Mouse (Mus musculus) hindbrain, embryonic 16.5 days (tissue): Measurements from ENCODE around the gene Recql. TPM values are rescaled to one million over a fixed set of nuclear protein-coding genes. Genes with fewer than 3 reads are reported as not detected.

ENCODE experiments used
- ATAC-seq: fragments of 200-750 bp; cut with Nextera tagmentation; 2 replicates; pipeline ENCODE4 v1.8.0; 2017; ENCODE audit warnings: moderate TSS enrichment, moderate library complexity
- H3K27ac ChIP-seq: fragments of 300-500 bp; sonication (generic); 2 replicates; pipeline ENCODE4 v1.5.1; 2014; ENCODE audit warnings: low read depth, mild to moderate bottlenecking, control low read depth, low read length, moderate library complexity
- H3K27me3 ChIP-seq: fragments of 300-500 bp; sonication (generic); replicated peaks from 2 replicates; pipeline ENCODE4 v1.6.1; 2014; ENCODE audit warnings: low read length; ENCODE audit not compliant: control insufficient read depth, insufficient read depth
- H3K36me3 ChIP-seq: fragments of 300-500 bp; sonication (generic); 2 replicates; pipeline ENCODE4 v1.6.1; 2014; ENCODE audit warnings: mild to moderate bottlenecking, low read length, moderate library complexity, mixed read lengths; ENCODE audit not compliant: control insufficient read depth, insufficient read depth
- H3K4me1 ChIP-seq: fragments of 300-500 bp; sonication (generic); 2 replicates; pipeline ENCODE4 v1.6.1; 2014; ENCODE audit warnings: low read depth, low read length; ENCODE audit not compliant: control insufficient read depth, insufficient read depth
- H3K4me2 ChIP-seq: fragments of 300-500 bp; sonication (generic); 2 replicates; pipeline ENCODE4 v1.6.1; 2014; ENCODE audit warnings: mild to moderate bottlenecking, low read length, control low read depth, moderate library complexity
- H3K4me3 ChIP-seq: fragments of 300-500 bp; sonication (generic); 2 replicates; pipeline ENCODE4 v1.5.1; 2014; ENCODE audit warnings: mild to moderate bottlenecking, low read length, control low read depth, moderate library complexity
- H3K9ac ChIP-seq: fragments of 300-500 bp; sonication (generic); 2 replicates; pipeline ENCODE4 v1.6.1; 2014; ENCODE audit warnings: low read depth, mild to moderate bottlenecking, control low read depth, low read length, moderate library complexity
- H3K9me3 ChIP-seq: fragments of 300-500 bp; sonication (generic); 2 replicates; pipeline ENCODE4 v1.6.1; 2014; ENCODE audit warnings: mild to moderate bottlenecking, low read length, moderate library complexity; ENCODE audit not compliant: control insufficient read depth
- WGBS: fragments of 180-500 bp; shearing (Covaris S2); extraction: QIAGEN DNeasy Blood & Tissue Kit; methylation state at CpG from one replicate; pipeline ENCODE4 v1.1.7; 2014; 5-methylcytosine and 5-hydroxymethylcytosine counted together
- polyA plus RNA-seq: library from polyadenylated mRNA; unstranded; fragments of >200 nt; fragmentation: Nextera tagmentation; extraction: Ambion mirVana; gene quantifications from 2 replicates; pipeline ENCODE4 v1.2.1, GENCODE M21; 2015

Gene Recql
- polyA plus RNA-seq, 1 experiment from 2014 or later: 19.5 TPM

- 60% methylated on average over 12 of the region's 12 CpGs for WGBS
- no peak for ATAC-seq
- H3K9me3 ChIP-seq: no peaks in the 10 kb centered on the region
- peaks cover 6% of the 10 kb centered on the region for H3K4me1 ChIP-seq
- peak overlapping the region; percentile 84 for H3K4me3 ChIP-seq
- peak overlapping the region; percentile 83; the same call in 1 of the 2 replicates for H3K9ac ChIP-seq
- H3K36me3 ChIP-seq: peaks cover 15% of the 10 kb centered on the region; the same call in 1 of the 2 replicates
- peak overlapping the region; percentile 59 for H3K4me2 ChIP-seq
- no peak overlapping the region; the same call in 1 of the 2 replicates for H3K27ac ChIP-seq
- no peaks in the 10 kb centered on the region for H3K27me3 ChIP-seq
Observed at GRCm38 (mm10) chr6:142346181-142347110, 40.4 kb downstream of the Recql start.

- ATAC-seq: peak; percentile 97
- Histone ChIP-seq H3K27me3 (no peaks in the 10 kb centered on the region), H3K9ac (peak within 1 kb of the TSS; percentile 83), H3K4me2 (peak within 1 kb of the TSS; percentile 66), H3K36me3 (peaks cover 13% of the 10 kb centered on the region; the same call in 1 of the 2 replicates), H3K4me3 (peak within 1 kb of the TSS; percentile 84), H3K27ac (peak within 1 kb of the TSS; percentile 89), H3K9me3 (no peaks in the 10 kb centered on the region), H3K4me1 (peaks cover 6% of the 10 kb centered on the region)
- under 1% methylated on average over 48 of the region's 48 CpGs for WGBS
Observed at GRCm38 (mm10) chr6:142345440-142346038, 41.3 kb downstream of the Recql start, which contains the start of gene Pyroxd1. Pyroxd1 (plus strand) TSS chr6:142345654.

GRCm38 (mm10) chr6:142343561-142343960 is 43.3 kb downstream of the Recql start:
- no peak overlapping the region for H3K4me2 ChIP-seq
- H3K4me1 ChIP-seq: peaks cover 6% of the 10 kb centered on the region
- H3K27ac ChIP-seq: no peak overlapping the region
- no peaks in the 10 kb centered on the region for H3K9me3 ChIP-seq
- H3K36me3 ChIP-seq: 0 out of 2 replicates have a peak, but pooled peaks cover under 1% of the 10 kb centered on the region
- WGBS: 75% methylated on average over 2 of the region's 2 CpGs
- no peak overlapping the region for H3K4me3 ChIP-seq
- no peak overlapping the region for H3K9ac ChIP-seq
- ATAC-seq: no peak
- no peaks in the 10 kb centered on the region for H3K27me3 ChIP-seq

- Histone ChIP-seq H3K4me3 (no peak overlapping the region), H3K9me3 (no peaks in the 10 kb centered on the region), H3K27me3 (no peaks in the 10 kb centered on the region), H3K36me3 (no peaks in the 10 kb centered on the region), H3K4me1 (no peaks in the 10 kb centered on the region), H3K4me2 (no peak overlapping the region), H3K9ac (no peak overlapping the region), H3K27ac (no peak overlapping the region)
- 49% methylated on average over 2 of the region's 2 CpGs for WGBS
- ATAC-seq: no peak
Observed at GRCm38 (mm10) chr6:142339576-142339975, 47.3 kb downstream of the Recql start.

- H3K4me2 ChIP-seq: no peak overlapping the region
- no peaks in the 10 kb centered on the region for H3K4me1 ChIP-seq
- WGBS: 77% methylated on average over 2 of the region's 2 CpGs
- no peak overlapping the region for H3K27ac ChIP-seq
- no peaks in the 10 kb centered on the region for H3K27me3 ChIP-seq
- H3K36me3 ChIP-seq: no peaks in the 10 kb centered on the region
- no peaks in the 10 kb centered on the region for H3K9me3 ChIP-seq
- no peak for ATAC-seq
- no peak overlapping the region for H3K4me3 ChIP-seq
- H3K9ac ChIP-seq: no peak overlapping the region
Observed at GRCm38 (mm10) chr6:142338961-142339360, 47.9 kb downstream of the Recql start.

GRCm38 (mm10) chr6:142329201-142329600 is 57.7 kb downstream of the Recql start:
- no peaks in the 10 kb centered on the region for H3K27me3 ChIP-seq

GRCm38 (mm10) chr6:142326598-142326997 is 60.3 kb downstream of the Recql start:
- WGBS: 84% methylated on average over 3 of the region's 3 CpGs
- H3K36me3 ChIP-seq: no peaks in the 10 kb centered on the region
- no peak overlapping the region for H3K9ac ChIP-seq
- H3K4me3 ChIP-seq: no peak overlapping the region
- H3K4me1 ChIP-seq: no peaks in the 10 kb centered on the region
- no peaks in the 10 kb centered on the region for H3K27me3 ChIP-seq
- H3K4me2 ChIP-seq: no peak overlapping the region
- no peaks in the 10 kb centered on the region for H3K9me3 ChIP-seq
- no peak overlapping the region for H3K27ac ChIP-seq
- ATAC-seq: no peak

More at GRCm38 (mm10) chr6:142329201-142329600, 57.7 kb downstream of the Recql start:
- ATAC-seq: no peak
- no peaks in the 10 kb centered on the region for H3K9me3 ChIP-seq
- no peak overlapping the region for H3K4me3 ChIP-seq
- WGBS: 59% methylated on average over 1 of the region's 1 CpGs
- no peak overlapping the region for H3K4me2 ChIP-seq
- no peaks in the 10 kb centered on the region for H3K4me1 ChIP-seq
- H3K36me3 ChIP-seq: no peaks in the 10 kb centered on the region
- H3K27ac ChIP-seq: no peak overlapping the region
- no peak overlapping the region for H3K9ac ChIP-seq

- H3K4me3 ChIP-seq: no peak within 1 kb of the TSS
- ATAC-seq: no peak
- 17% methylated on average over 4 of the region's 4 CpGs for WGBS
- H3K4me2 ChIP-seq: no peak within 1 kb of the TSS
- no peaks in the 10 kb centered on the region for H3K9me3 ChIP-seq
- H3K4me1 ChIP-seq: no peaks in the 10 kb centered on the region
- no peaks in the 10 kb centered on the region for H3K27me3 ChIP-seq
- no peak within 1 kb of the TSS for H3K9ac ChIP-seq
- no peak within 1 kb of the TSS for H3K27ac ChIP-seq
- H3K36me3 ChIP-seq: no peaks in the 10 kb centered on the region
Observed at GRCm38 (mm10) chr6:142322881-142323280, 64.0 kb downstream of the Recql start, which contains the start of gene Slco1a5. Slco1a5 (minus strand) TSS chr6:142322981.

- Histone ChIP-seq H3K27ac (no peak overlapping the region), H3K9ac (no peak overlapping the region), H3K36me3 (no peaks in the 10 kb centered on the region), H3K4me1 (no peaks in the 10 kb centered on the region), H3K4me2 (no peak overlapping the region), H3K27me3 (no peaks in the 10 kb centered on the region), H3K9me3 (no peaks in the 10 kb centered on the region), H3K4me3 (no peak overlapping the region)
- ATAC-seq: no peak
Observed at GRCm38 (mm10) chr6:142317106-142317505, 69.8 kb downstream of the Recql start.
